Mouse (Mus musculus): ENCODE measurements around the gene Cbr2. TPM values are rescaled to one million over a fixed set of nuclear protein-coding genes. Genes with fewer than 3 reads are reported as not detected.
A peak's percentile ranks its signal among the peaks of the same experiment; 100 is the strongest.

Cbr2 gene
- total and polyA plus RNA-seq, 2 experiments = 0.28 TPM; not detected in 1

GRCm38 (mm10) chr11:120711980-120712604 is 19.8 kb downstream of the Cbr2 start:
- Histone ChIP-seq H3K36me3 (ENCODE audit: control insufficient read depth, insufficient read depth, low read length) (no peaks in the 10 kb centered on the region), H3K27me3 (ENCODE audit: control insufficient read depth, insufficient read depth, low read length) (no peaks in the 10 kb centered on the region), H3K4me1 (ENCODE audit: control insufficient read depth, insufficient read depth, low read length) (peaks cover 9% of the 10 kb centered on the region), H3K4me3 (ENCODE audit: insufficient read depth, low read depth, low read length) (no peak overlapping the region), H3K79me2 (ENCODE audit: control insufficient read depth, insufficient read depth, low read length) (no peaks in the 10 kb centered on the region), H3K27ac (replicated peaks; ENCODE audit: insufficient read depth, low read depth, low read length) (no peak overlapping the region), H3K9ac (ENCODE audit: low read depth, low read length) (no peak overlapping the region)
- DNase-seq (ENCODE audit: extremely low read depth, low read depth, low spot score) = no peak
- 74% methylated on average over 8 of the region's 8 CpGs for WGBS
- no peak for TF ChIP-seq CTCF (IDR thresholded peaks at IDR 0.05; ENCODE audit: low read depth, low read length)
- no peak for TF ChIP-seq POLR2A (IDR thresholded peaks at IDR 0.05; ENCODE audit: extremely low read depth, insufficient read depth, low read length)

- Histone ChIP-seq H3K4me1 (ENCODE audit: control insufficient read depth, insufficient read depth, low read length) (peaks cover 9% of the 10 kb centered on the region), H3K27ac (replicated peaks; ENCODE audit: insufficient read depth, low read depth, low read length) (no peak overlapping the region), H3K9ac (ENCODE audit: low read depth, low read length) (no peak overlapping the region), H3K79me2 (ENCODE audit: control insufficient read depth, insufficient read depth, low read length) (no peaks in the 10 kb centered on the region), H3K27me3 (ENCODE audit: control insufficient read depth, insufficient read depth, low read length) (no peaks in the 10 kb centered on the region), H3K4me3 (ENCODE audit: insufficient read depth, low read depth, low read length) (no peak overlapping the region), H3K36me3 (ENCODE audit: control insufficient read depth, insufficient read depth, low read length) (no peaks in the 10 kb centered on the region)
- WGBS = 90% methylated on average over 5 of the region's 5 CpGs
- no peak for TF ChIP-seq CTCF (IDR thresholded peaks at IDR 0.05; ENCODE audit: low read depth, low read length)
- no peak for TF ChIP-seq POLR2A (IDR thresholded peaks at IDR 0.05; ENCODE audit: extremely low read depth, insufficient read depth, low read length)
- DNase-seq (ENCODE audit: extremely low read depth, low read depth, low spot score) = no peak
These were observed 21.2 kb downstream of the Cbr2 start for GRCm38 (mm10) chr11:120710672-120711071.

DNA sequence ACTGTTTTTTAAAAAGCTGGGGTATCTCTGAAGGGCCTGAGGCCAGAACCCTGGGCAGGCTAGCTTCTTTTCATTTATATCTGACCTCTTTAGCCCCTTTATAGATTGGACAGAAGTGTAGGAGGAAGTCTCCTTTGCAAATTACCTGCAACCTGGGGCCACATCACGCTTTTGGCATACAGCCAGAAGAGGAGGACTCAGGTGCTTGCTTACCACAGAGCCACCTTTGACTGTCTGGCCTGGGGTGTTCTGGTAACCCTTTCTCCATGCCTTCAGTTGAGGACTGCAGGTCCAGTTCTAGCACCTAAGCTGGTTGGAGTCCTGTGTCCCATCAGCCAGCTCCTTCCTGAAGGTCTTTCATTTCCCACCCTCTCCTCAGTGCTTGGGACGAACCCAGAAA is 22.4 kb downstream of the Cbr2 start:
- Histone ChIP-seq H3K27me3 (ENCODE audit: control insufficient read depth, insufficient read depth, low read length) (no peaks in the 10 kb centered on the region), H3K9ac (ENCODE audit: low read depth, low read length) (no peak overlapping the region), H3K36me3 (ENCODE audit: control insufficient read depth, insufficient read depth, low read length) (no peaks in the 10 kb centered on the region), H3K4me1 (ENCODE audit: control insufficient read depth, insufficient read depth, low read length) (peaks cover 7% of the 10 kb centered on the region), H3K4me3 (ENCODE audit: insufficient read depth, low read depth, low read length) (no peak overlapping the region), H3K79me2 (ENCODE audit: control insufficient read depth, insufficient read depth, low read length) (no peaks in the 10 kb centered on the region), H3K27ac (replicated peaks; ENCODE audit: insufficient read depth, low read depth, low read length) (no peak overlapping the region)
- DNase-seq (ENCODE audit: extremely low read depth, low read depth, low spot score) = peak; percentile 51
- TF ChIP-seq CTCF (IDR thresholded peaks at IDR 0.05; ENCODE audit: low read depth, low read length) (no peak), POLR2A (IDR thresholded peaks at IDR 0.05; ENCODE audit: extremely low read depth, insufficient read depth, low read length) (no peak)
- WGBS = 53% methylated on average over 2 of the region's 2 CpGs

DNA sequence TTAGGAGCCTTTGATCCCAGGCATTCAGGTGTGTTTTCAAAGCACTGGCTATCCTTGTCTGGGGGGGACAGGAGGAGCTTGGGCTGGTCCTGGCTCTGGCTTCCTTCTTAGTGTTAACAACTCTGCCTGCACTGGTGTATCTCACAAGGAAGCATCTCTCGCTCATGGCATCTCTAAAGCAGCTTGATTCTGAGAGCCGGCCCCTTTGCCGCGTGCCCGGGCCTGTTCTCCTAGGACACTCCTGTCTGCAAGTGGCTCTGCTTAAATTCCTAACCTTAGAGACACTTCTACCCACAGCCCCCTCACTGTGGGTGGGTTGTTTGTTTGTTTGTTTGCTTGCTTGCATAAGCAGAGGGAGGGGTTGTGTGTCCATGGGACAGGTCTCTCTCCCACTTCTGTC is 23.9 kb downstream of the Cbr2 start:
- H3K4me3 ChIP-seq (ENCODE audit: insufficient read depth, low read depth, low read length) = no peak overlapping the region
- no peaks in the 10 kb centered on the region for H3K27me3 ChIP-seq (ENCODE audit: control insufficient read depth, insufficient read depth, low read length)
- H3K27ac ChIP-seq (replicated peaks; ENCODE audit: insufficient read depth, low read depth, low read length) = no peak overlapping the region
- no peaks in the 10 kb centered on the region for H3K36me3 ChIP-seq (ENCODE audit: control insufficient read depth, insufficient read depth, low read length)
- no peaks in the 10 kb centered on the region for H3K79me2 ChIP-seq (ENCODE audit: control insufficient read depth, insufficient read depth, low read length)
- WGBS = 85% methylated on average over 5 of the region's 5 CpGs
- DNase-seq (ENCODE audit: extremely low read depth, low read depth, low spot score) = no peak
- no peak for TF ChIP-seq POLR2A (IDR thresholded peaks at IDR 0.05; ENCODE audit: extremely low read depth, insufficient read depth, low read length)
- TF ChIP-seq CTCF (IDR thresholded peaks at IDR 0.05; ENCODE audit: low read depth, low read length) = no peak
- peaks cover 2% of the 10 kb centered on the region for H3K4me1 ChIP-seq (ENCODE audit: control insufficient read depth, insufficient read depth, low read length)
- no peak overlapping the region for H3K9ac ChIP-seq (ENCODE audit: low read depth, low read length)

GRCm38 (mm10) chr11:120707225-120707624 is 24.7 kb downstream of the Cbr2 start:
- TF ChIP-seq POLR2A (IDR thresholded peaks at IDR 0.05; ENCODE audit: extremely low read depth, insufficient read depth, low read length) (no peak), CTCF (IDR thresholded peaks at IDR 0.05; ENCODE audit: low read depth, low read length) (no peak)
- WGBS = 87% methylated on average over 12 of the region's 12 CpGs
- no peak for DNase-seq (ENCODE audit: extremely low read depth, low read depth, low spot score)
- Histone ChIP-seq H3K36me3 (ENCODE audit: control insufficient read depth, insufficient read depth, low read length) (no peaks in the 10 kb centered on the region), H3K4me3 (ENCODE audit: insufficient read depth, low read depth, low read length) (no peak overlapping the region), H3K4me1 (ENCODE audit: control insufficient read depth, insufficient read depth, low read length) (no peaks in the 10 kb centered on the region), H3K9ac (ENCODE audit: low read depth, low read length) (no peak overlapping the region), H3K79me2 (ENCODE audit: control insufficient read depth, insufficient read depth, low read length) (no peaks in the 10 kb centered on the region), H3K27ac (replicated peaks; ENCODE audit: insufficient read depth, low read depth, low read length) (no peak overlapping the region), H3K27me3 (ENCODE audit: control insufficient read depth, insufficient read depth, low read length) (no peaks in the 10 kb centered on the region)

- H3K27ac ChIP-seq (replicated peaks; ENCODE audit: insufficient read depth, low read depth, low read length) = no peak overlapping the region
- no peak for DNase-seq (ENCODE audit: extremely low read depth, low read depth, low spot score)
- TF ChIP-seq CTCF (IDR thresholded peaks at IDR 0.05; ENCODE audit: low read depth, low read length) (no peak), POLR2A (IDR thresholded peaks at IDR 0.05; ENCODE audit: extremely low read depth, insufficient read depth, low read length) (no peak)
- H3K9ac ChIP-seq (ENCODE audit: low read depth, low read length) = no peak overlapping the region
- H3K79me2 ChIP-seq (ENCODE audit: control insufficient read depth, insufficient read depth, low read length) = no peaks in the 10 kb centered on the region
- peaks cover 3% of the 10 kb centered on the region; the same call in 1 of the 2 replicates for H3K36me3 ChIP-seq (ENCODE audit: control insufficient read depth, insufficient read depth, low read length)
- H3K4me3 ChIP-seq (ENCODE audit: insufficient read depth, low read depth, low read length) = no peak overlapping the region
- H3K27me3 ChIP-seq (ENCODE audit: control insufficient read depth, insufficient read depth, low read length) = no peaks in the 10 kb centered on the region
- 78% methylated on average over 5 of the region's 5 CpGs for WGBS
- H3K4me1 ChIP-seq (ENCODE audit: control insufficient read depth, insufficient read depth, low read length) = no peaks in the 10 kb centered on the region
These were observed 25.8 kb downstream of the Cbr2 start for GRCm38 (mm10) chr11:120706120-120706519.

Data from liver, adult 2 months (tissue).